Mouse (Mus musculus) retina, postnatal 7 days (tissue): ENCODE data around the gene Xrcc5.

Experiments used
- DNase-seq: peaks from one replicate; pipeline ENCODE4 v3.0.0-alpha.2; 2012; ENCODE audit warnings: low read depth, low spot score

Gene Xrcc5

DNA sequence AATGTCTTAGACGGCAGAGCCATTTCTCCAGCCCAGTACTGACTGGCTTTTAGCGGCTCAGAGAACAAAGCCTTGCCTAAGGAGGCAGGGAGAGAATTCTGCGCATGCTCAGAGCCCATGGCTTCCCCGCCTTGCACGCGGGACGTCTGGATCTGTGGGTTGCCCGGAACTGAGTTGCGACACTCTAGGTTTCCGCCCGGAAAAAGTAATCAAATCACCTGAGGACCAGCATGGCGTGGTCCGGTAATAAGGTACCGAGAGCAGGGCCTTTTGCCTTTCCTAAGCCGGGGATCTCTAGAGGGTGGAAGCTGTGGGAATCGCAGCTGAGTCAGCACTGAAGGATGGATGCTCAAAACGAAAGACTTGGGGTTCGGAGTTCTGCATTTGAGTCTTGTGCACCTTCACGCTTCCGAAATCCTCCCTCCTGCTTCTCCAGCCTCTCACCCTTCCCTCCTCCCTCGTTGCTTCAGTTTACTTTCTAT is at the start of gene Xrcc5:
TSS of gene Xrcc5 (plus strand) at position 105 of the 482 bp plus-strand sequence.
- peak; percentile 95 for DNase-seq

GRCm38 (mm10) chr1:72263099-72263498 is 44.1 kb upstream of the Xrcc5 start:
- DNase-seq = no peak

GRCm38 (mm10) chr1:72278085-72278484 is 29.1 kb upstream of the Xrcc5 start:
- DNase-seq = no peak

- DNase-seq = no peak
Observed at GRCm38 (mm10) chr1:72282604-72283003, 24.6 kb upstream of the Xrcc5 start.

GRCm38 (mm10) chr1:72283992-72284485 is 23.2 kb upstream of the Xrcc5 start, which contains the start of the genes Pecr and Tmem169:
Gene Pecr (minus strand): TSS chr1:72284314.
Gene Tmem169 (plus strand): TSS chr1:72284369.
- DNase-seq = peak; percentile 79

GRCm38 (mm10) chr1:72284539-72284938 is 22.7 kb upstream of the Xrcc5 start:
- no peak for DNase-seq

DNA sequence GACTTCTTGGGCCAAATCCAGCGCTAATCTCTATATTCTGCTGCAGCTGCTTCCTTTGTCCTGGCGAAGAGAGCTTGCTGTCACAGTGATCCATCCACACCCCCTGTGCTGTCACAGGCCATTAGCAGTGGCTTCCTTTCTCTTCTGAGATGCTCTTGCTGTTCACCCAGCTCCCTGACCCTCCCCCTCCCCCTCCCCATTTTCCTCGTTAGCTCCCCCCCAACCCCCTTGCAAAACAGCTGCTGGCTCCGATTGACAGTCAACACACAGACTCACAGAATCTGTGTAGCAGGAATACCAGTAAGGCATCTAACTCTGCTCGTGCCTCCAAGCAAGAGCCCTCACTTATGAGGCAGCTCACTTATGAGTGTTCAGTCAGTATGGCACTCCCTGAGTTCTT is 20.3 kb upstream of the Xrcc5 start:
- no peak for DNase-seq

DNA sequence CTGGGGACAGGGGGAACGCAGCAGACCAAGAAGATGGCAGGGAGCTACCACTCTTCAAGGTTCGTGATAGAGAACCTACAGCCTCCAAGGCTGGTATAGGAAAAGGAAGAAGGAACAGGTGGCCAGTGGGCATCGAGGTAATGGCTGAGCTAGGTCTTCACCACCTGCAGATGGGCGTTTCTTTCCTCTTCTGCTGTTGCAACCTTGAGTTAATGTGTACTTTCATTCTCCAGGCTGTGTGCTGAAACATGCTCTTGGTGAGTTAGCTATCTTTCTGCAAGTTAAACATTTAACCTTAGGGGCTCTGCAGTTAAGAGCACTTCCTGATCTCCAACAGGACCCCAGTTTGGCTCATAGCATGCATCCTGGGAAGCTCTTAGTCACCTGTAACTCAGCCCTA is 19.3 kb upstream of the Xrcc5 start:
- DNase-seq = no peak

DNA sequence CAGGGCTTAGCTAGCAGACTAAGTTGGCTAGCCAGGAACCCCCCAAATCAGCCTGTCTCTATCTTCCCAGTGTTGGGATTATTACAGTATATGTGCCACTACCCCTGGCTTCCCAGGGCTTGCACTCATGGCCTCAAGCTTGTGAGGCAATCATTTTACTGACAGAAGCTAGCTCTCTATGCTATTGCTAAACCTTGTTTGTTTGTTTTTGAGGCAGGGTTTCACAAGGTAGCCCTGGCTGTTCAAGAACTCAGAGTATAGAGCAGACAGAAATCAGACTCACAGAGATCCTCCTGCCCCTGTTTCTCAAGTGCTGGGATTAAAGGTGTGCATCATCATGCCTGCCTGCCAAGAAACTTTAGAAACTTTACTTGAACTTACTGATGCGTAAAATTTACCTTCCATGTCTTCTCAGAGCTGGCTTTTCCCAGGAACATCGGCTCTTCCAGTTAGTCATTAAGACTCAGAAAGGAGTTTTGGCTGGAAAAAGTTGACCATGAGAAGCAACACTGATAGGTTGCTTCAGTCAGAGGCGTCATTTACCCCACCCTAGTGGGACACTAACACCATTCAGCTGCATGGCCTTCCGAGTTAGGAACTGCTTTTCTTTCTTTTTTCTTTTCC is 18.6 kb upstream of the Xrcc5 start:
- DNase-seq = no peak

DNA sequence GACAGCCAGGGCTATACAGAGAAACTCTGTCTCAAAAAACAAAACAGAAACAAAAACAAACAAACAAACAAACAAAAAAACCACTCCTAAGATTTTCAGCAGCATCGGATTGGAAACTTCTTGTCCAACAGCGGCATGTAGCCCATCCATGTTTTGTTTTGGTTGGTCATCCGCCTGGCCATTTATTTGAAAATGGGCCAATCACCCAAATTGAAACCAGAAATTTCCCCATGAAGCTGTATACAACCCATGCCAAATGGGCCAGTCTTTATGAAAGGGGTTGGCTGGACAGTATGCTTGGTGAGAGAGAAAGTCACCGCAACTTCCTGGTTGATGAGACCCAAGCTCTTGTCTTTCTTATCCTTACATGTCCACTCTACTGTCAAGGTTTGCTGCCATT is 16.3 kb upstream of the Xrcc5 start:
- DNase-seq = no peak

DNA sequence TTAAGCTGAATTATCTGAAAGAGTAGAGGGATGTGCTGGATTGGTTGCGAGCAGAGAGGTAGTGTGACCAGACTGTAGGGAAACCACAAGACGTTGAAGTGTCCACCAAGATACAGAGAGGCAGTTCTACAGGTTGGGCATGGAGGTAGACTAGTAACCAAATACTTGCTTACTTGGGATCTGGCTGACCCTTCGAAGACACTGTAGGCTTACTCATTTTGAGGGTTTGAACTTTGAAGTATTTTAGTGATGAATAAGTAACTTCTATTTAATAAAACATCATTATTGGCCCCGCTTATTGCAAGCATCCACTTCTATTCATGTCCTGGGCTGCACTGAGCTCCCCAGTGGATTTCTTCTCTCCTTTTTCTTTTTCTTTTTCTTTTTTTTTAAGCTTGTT is 15.8 kb upstream of the Xrcc5 start:
- DNase-seq = no peak

DNA sequence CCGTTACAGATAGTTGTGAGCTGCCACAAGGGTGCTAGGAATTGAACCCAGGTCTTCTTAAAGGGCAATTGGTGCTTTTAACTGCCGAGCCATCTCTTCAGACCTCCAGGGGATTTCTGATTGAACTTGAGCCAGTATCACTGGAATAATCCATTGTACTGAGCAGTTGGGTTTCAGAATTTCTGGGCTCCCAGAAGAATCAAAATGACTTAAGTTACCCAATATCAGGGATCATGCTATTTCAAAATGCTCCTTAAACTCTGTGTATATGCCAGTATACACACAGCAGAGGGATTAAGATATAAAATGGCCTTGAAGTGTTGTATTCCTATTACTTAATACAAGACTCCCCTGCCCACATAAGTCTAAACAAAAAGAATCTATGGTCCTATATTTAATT is 15.3 kb upstream of the Xrcc5 start:
- no peak for DNase-seq

DNA sequence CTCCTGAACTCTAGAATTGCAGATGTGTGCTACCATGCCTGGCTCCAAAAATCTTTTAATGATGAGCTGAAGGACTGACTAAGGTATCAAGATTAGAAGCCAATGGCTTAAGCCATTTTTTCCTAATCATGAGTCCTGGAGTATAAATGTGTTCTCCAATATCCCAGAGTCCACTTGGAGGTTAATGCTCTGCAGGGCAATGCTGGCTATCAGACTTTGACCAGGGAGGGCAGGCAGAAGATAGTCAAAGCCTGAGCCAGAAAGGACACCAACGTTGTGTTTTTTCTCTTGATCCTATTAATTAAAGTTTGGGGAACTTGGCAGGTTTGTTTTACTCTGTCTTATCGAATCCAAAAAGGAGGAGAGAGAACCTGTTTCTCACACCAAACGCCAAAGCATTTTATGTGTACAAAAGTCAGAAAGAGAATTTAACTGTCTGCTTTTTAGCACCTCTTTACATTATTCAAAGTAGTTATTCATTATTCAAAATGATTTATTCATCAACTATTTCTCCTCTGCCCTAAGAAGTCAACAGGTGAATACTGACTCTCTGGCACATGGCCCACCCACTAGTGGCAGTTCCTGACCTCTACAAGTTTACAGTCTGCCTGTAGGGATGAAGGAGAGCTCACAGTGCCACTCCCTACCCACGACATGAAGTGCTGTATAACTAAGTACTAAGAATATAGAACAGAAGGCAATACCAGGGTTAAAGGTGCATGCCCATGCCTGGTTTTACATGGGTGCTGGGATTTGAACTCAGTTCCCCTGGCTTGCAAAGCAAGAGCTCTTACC is 13.2 kb upstream of the Xrcc5 start:
- no peak for DNase-seq

DNA sequence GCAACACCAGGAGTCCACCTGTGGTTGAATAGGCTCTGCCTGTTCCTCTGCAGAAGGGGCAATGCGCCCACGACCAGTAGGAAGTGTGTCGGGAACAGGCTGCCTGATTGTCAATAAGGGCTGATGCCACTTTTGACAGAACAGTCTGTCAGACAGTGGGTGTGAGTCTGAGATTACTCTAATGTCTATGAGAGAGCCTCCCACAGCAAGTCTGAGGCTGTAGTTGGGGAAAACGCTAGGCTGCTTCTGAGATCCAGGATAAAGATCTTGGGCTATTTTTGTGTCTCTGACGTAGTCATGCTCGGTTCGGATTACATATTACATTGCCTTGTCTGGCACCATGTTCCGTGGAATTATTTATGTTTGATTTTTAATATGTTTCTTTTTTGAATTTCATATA is 11.5 kb upstream of the Xrcc5 start:
- no peak for DNase-seq

DNA sequence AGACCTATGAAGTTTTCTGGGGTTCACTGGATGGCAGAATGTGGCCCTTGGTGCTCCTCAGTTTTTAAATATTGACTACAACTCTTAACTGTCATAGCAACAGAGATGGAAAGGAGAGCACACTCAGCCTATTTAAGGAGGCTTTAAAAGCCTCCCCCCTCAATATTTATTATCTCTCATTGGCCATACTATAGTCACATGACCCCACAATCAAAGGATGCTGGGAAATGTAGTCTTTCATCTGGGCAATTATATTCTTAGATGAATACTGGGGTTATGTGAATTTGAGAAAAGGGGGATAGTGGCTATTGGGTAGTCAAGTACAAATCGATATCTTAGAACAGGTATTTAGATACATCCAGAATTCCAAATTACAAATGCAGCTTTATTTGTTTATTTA is 5.4 kb upstream of the Xrcc5 start:
- no peak for DNase-seq

DNA sequence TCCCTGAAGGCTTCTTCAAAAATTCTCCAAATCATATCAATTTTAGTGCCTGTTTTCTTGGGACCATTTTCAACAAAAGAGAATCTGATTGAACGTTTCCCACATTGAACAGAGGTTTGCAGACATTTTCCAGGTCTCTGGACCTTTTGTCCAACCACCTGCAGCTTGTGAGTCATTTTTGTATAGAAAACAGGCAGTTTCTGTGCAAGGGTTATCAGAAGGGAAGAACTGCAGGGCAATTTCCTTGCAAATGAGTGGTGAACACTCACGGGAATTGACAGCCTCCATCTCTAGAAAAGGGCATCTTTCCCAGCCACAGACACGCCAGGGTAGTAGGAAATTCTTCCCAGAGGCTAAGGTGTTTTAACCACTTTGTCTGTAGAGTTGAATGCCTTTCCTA is 980 bp upstream of the Xrcc5 start:
- no peak for DNase-seq

- DNase-seq = no peak
Observed at GRCm38 (mm10) chr1:72306679-72307181, 491 bp upstream of the Xrcc5 start.

DNA sequence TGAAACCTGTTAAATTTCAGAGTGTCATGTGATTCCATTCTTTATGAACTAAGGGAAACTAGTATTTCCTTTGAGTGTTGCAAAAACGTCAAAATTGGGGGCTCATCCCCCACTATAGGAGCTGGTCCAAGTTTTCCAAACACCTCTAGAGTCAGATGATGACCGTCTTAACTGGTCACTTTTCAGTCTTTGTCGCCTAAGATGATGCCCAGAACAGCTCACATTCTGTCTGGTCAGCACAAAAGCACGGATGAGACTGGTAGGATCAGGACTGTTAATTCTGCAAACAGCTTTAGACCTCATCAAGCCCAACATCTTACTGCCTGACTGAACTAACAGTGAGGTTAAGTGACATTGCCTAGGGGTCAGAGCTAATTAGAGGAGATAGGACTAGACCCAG is 1.7 kb downstream of the Xrcc5 start:
- DNase-seq = no peak

GRCm38 (mm10) chr1:72309744-72310424 is 2.7 kb downstream of the Xrcc5 start:
- no peak for DNase-seq

GRCm38 (mm10) chr1:72312701-72313398 is 5.6 kb downstream of the Xrcc5 start:
- no peak for DNase-seq

- peak; percentile 42 for DNase-seq
Observed at GRCm38 (mm10) chr1:72313399-72314039, 6.3 kb downstream of the Xrcc5 start.
